Mouse (Mus musculus): ENCODE results near the gene Gclc.

Gclc gene

DNA sequence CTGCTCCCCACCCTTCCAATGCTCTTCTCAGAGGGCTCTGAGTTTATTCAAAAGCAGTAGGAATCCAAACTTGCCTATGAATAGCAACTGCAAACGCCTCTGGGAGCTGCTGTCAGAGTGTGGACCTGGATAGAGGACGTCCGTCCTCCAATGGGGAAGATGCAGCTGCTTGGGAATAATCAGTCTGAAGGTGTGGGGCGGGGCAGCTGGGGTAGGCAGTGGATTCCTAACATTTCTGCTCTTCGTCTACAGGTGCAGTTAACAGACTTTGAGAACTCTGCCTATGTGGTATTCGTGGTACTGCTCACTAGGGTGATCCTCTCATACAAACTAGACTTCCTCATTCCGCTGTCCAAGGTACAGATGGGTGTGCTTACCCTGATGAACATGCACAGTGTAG is 33.6 kb downstream of the Gclc start:
- DNase-seq = no peak

DNA sequence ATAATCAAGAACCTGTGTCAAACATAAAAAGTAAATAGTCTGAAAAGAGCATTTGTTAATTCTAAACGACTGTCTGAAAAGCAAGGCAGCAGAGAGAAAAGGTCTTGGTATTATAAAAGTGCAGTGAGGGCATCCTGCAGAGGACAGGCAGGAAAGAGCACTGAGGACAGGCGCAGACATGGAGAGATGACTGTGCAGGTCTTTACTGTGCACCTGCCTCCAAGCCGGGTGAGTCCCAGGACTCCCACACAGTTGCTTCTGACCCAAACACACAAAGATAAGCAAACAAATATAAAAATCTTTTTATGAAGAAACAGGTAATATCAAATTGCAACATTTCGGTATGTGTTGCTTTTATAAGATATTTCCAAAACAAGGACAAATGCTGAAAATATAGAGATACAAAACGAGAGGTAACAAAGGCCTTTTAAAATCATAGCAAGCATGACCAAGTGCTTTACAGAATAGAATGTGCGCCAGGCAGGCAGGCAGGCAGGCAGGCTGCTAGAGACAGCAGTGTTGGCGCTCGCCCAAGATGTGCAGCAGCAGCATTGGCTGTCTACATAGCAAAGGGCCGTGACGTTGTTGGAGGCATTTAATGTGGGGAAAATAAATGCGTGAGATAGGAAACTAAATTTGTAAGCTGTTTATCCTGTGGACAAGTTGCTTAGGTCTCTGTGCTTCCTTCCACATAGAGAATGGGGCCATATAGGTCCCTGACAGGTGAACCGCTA is 35.4 kb downstream of the Gclc start:
- DNase-seq = no peak

DNA sequence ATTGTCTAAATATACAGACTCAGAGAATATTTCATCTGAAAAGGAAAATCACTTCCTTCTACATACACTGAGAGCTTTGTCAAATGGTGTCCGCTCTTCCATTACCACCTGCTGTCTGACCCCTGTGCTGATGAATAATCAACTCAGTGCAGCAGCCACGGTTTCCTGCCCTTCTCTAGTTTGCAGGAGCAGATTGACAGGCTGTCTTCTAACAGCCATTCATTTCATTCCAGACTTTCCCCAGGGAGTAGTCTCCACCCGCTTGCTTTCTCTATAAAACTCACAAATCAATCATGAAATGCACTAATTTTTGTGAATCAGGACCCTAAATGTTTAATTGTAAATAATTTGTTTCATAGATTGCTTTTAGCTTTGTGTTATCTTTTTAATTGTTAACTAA is 39.5 kb downstream of the Gclc start:
- no peak for DNase-seq

DNA sequence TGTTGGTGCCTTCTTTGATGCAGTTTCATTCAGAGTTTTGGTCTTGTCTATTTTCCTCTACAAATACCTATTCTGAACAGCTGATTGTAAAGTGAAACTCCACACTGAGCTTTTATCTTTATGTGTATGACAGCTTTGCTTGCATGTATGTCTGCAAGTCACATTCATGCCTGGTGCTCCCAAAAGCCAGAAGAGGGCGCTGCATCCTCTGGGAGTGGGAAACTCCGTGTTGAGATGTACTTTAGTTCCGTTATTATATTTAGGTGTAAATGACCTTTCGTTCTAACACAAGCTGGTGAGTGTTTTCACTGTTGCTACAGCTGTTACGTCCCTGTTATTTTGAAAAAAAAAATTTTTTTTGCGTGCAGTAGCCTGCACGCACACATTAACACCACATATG is 48.1 kb downstream of the Gclc start:
- DNase-seq = peak in 1 of 2 experiments; percentile 64

DNA sequence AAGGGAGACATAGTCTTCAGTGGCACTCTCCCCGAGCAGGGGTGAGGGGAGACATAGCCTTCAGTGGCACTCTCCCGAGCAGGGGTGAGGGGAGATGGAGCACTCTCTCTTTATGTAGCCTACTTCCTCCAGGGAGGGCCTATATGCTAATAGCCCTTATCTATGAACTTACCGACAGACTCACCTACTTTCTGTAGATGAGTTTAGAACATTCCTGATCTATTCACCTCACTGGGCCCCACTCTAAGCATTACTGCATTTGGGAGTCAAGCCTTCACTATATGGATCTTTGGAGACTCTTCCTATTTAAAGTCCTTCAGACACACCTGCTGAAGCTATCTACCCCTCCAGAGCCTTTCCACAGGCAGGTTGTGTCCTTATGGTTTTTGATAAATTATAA is 52.1 kb downstream of the Gclc start:
- no peak for DNase-seq

DNA sequence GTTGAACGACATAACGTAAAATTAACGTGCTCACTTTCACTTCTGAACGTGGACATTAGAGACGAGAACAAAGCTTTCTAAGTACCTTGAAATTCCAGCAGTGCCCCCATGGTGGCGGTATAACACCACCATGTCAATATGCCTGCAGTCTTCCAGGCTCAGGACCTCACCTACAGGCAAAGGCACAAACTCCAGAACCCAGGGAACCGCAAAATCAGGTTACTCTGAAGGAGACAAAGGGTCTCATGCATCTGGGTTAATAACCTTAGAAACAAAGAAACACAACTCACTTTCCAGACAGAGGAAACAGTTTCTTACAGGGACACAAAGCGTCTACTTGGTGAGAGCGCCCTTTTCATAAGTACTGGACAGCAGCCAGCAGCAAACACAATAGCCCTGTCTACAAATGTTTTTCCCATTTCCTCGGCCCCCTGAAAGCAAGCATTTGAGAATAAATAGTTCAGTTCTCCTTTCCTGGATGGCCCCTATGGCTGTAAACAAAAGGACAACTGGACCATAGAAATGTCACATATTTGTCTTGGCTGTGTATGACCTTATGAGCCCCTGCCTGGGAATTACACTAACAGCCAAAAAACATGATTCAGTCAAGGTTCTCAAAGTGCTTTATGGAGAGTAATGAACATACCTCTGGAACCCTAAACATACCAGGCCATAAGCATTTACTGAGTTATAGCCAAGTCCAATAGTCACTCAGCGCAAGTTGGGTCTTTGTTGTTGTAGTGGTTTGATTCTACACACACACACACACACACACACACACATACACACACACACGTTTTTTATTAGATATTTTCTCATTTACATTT is 52.7 kb downstream of the Gclc start:
- DNase-seq = peak; percentile 90 to 94

DNA sequence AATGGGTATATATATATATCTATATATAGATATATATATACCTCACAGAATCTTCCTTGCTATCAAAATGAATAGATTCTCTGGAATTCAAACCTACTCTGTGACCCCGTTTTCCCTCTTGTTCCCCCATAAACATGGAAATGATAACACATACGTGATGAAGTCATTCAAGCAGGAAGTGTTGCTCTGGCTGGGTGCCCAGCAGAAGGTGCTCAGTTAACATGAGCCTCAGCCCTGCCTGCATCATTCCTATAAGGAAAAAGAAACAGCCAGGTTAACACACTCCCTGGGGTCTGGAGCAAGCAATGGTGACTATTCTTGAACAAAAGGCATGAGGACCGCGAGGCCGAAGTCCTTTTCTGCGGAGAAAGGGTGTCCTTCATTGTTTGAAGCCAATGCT is 54.1 kb downstream of the Gclc start:
- DNase-seq = peak; percentile 18 to 52

DNA sequence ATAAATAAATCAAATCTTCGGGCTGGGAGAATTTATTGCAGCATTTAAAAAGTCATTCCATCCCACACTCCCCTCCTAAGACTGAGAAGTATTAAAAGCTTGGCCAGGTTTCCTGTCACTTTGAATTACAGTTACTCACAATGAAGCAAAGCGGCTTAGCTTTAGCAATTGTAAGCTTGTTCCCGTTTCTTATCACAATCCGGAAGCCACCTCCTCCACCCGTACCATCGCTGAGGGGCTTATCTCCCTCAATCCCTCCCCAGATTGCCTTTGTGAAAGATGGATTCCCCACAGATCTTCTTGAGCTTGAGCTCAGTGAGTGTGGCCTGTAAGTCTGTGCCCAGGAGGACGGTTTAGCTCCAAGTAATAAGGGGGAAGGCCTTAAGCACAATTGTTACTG is 64.5 kb downstream of the Gclc start:
- no peak for DNase-seq

DNA sequence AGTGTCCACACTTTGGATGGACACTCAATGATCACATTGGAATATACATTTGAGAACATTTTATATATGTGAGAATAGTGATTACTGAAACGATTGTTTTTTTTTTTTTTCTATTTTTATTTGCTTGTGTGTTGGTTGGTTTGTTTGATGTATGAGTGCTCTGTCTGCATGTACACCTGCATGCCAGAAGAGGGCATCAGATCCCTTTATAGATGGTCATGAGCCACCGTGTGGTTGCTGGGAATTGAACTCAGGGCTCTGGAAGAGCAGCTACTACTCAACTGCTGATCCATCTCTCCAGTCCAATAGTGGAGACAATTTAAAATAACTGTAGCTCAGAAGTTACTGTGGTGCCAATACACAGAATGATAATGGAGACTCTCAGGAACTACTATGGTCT is 65.0 kb downstream of the Gclc start:
- DNase-seq = no peak

DNA sequence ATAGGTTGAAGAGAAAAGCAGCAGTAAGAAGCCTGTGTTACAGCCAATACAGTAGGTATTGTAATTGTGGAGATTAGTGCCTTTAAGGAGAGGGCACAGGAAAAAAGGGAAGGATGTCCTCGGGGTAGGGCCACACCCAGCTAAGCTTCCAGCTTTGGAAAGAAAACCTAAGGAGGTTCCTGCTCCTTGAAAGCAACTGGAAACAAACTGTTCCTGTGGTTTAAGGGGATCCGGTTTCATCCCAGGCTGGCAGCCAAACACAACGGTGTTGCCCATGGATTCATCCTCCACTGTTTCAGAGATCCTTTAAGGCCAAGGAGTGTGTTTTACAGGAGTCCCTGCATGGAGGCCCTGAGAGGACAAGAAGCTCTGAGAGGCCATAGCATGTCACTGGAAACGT is 66.5 kb downstream of the Gclc start:
- no peak for DNase-seq

DNA sequence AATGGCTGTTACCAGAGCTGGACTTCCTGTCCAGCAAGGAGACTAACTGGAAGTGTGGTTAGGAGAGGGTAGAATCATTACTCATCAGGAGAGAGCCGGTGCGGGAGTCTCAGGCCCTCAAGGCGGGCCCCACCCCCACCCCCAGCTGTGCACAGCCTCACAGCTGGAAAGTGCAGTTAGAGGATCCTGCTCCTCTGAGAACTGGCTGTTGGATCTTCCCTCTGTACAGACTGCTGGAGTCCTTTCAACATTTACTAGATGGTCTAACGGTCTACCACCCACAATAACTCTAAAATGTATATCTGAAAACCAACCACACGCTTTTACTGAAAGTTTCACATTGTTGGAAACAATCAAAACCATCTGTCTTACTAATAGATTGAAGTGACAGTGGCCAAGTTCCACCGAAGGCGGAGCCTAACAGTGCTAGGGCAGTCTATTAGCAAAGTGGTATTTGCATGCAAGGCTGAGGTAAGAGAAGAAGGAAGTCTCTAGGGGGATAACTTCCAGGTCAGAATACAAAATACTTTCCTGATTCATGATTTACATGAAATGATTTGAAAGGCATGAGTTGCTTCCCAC is 71.1 kb downstream of the Gclc start:
- peak in 1 of 2 experiments; percentile 35 for DNase-seq

DNA sequence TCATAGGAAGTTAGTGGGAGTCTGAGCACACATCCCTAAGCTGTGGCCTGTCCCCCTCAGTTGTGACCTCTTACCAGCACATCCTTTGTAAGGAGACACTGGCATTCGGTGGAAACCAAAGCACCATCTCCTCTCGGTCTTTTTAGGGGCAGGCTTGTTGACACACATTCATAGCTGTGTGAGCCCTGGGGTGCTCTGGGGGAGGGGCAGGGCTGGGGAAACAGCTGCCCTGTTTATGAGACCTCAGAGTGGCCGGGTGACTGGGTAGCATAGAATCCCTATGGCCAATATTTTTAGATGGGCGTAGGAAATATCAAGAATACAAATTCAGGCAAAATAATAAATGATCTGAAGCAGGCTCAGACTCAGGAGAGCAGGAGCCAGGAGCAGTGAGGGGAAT is 71.9 kb downstream of the Gclc start:
- peak in 1 of 2 experiments; percentile 8 for DNase-seq

DNA sequence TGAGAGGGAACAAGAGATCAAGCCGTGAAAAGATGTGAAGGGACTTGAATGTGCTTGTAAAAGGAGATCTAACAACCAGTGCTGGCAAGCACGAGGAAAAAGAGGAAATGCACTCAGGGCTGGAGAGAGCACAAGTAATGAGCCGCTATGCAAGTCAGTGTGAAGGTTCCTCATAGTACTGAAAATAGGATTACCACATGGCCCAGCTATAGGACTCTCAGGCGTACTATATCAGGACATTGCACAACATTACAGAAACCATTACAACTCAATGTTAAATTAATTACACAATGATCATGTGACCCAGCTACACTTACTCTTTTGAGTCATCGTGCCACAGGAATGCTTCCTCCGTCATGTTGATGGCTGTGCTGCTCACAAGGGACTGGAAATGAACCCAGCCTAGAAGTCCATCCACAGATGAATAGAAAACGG is 74.2 kb downstream of the Gclc start:
- peak in 1 of 2 experiments; percentile 16 for DNase-seq

DNA sequence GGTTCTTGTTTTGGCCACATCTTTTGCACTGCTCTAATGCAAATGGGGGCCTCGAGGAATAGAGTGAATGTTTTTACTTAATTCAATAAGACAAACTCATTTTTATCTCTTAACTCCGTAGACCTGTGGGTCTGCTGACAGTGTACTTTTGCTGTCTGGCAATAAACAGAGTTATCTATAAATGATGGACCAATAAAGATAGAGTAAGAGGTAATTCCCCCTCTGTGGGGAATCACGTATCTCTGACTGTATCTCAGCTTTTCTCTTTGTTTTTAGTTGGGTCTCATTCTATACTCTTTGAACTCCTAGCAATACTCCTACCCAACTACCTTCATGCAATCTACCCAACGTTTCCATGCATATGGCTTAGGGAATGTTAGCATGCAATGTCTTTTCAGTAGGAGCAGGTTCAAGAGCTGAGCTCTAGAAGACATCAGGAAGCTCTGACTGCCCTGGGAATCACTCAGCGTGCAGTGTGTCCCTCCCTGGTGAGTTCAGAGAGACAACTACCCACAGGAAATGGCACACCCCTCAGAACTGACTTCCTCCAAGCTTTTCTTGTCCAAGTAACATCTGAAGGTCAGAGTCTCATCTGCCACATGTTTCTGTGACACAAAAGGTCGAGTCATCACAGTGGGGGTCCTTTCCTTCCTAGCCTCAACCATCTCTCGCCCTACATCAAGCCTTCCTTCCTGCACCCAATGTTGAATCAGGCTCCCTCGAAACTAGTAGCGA is 80.1 kb downstream of the Gclc start:
- DNase-seq = peak; percentile 32 to 64

DNA sequence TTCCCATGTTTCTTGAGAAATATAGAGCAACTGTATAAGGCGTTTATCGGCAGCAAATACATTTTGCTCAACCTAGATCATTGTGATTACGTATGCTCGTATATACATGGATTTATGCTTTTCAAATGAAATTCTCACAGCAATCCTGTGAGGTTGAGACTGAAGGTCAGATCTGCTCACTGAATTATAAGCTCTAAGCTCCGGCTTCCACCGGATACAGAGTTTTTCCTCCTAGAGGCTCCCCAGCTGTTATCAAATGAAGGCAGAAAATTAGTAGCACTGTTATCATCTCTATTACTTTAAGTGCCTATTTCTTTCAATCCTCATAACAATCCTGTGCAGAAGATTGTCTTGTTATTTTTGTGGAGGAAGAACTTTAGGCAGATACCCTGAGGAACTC is 80.8 kb downstream of the Gclc start:
- no peak for DNase-seq

DNA sequence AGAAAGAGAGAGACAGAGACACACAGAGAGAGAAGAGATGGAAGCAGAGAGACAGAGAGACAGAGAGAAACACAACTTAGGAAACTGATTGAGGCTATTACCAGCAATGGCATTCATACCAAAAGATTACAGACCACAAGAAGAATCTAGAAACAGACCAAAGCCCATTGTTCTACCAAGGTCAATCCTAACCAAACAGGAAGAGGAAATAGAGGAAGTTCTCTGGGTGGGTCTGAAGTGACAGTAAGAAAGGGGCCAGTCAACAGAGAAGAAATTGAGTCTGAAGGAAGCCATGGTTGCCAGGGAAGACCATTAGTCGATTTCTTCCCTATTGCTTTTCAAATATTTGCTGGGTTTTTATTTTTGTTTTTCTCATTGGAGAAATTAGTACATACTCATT is 81.4 kb downstream of the Gclc start:
- DNase-seq = no peak

DNA sequence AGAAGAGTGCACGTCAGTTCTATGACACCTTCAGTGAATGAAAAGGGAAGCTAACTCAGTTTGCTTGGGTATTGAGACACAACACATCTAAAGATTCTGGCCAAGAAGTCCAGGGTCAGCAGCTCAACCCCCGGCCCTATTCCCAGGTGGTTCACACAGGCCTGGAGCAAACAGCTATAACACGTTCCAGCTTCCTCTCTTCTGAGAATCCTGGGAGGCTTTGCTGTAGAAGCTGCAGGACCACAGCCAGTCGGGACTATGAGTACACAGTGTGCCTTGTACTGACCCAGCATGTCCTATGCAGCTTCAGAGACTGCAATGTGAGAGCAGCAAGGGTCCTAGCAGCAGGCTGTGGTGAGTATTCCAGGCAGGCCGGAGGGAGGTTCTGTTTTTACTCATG is 84.3 kb downstream of the Gclc start:
- DNase-seq = no peak

Measured in kidney, postnatal 36 days (tissue).